Mouse (Mus musculus) layer of hippocampus, postnatal 14 days (tissue): ENCODE data around the gene Rdh16f1. TPM values are rescaled to one million over a fixed set of nuclear protein-coding genes. Genes with fewer than 3 reads are reported as not detected.
"Not testable (repeated sequence)": the region's sequence is repeated elsewhere in the genome, so short reads cannot be mapped to it uniquely, and the experiment has no call there.

Experiments used
- DNase-seq, 2 experiments: peaks; one replicate each; pipeline ENCODE4 v3.0.0; 2021 to 2022; ENCODE audit warnings: low spot score in 2 of 2, mixed read lengths in 1 of 2
- total RNA-seq, 2 experiments: library from RNA; stranded (reverse); gene quantifications; 2 replicates each; pipeline ENCODE4 v1.2.3; 2021

Gene Rdh16f1
- total RNA-seq, 2 experiments from 2014 or later: 0.25 to 0.76 TPM

GRCm38 (mm10) chr10:127748847-127749612 is 10.6 kb upstream of the Rdh16f1 start:
- DNase-seq: no peak

- DNase-seq: no peak
Observed at GRCm38 (mm10) chr10:127750136-127750777, 9.3 kb upstream of the Rdh16f1 start.

GRCm38 (mm10) chr10:127751548-127751947 is 8.0 kb upstream of the Rdh16f1 start, which contains the start of gene Gpr182:
Gene Gpr182 (minus strand): TSS chr10:127751732.
- no peak for DNase-seq

- DNase-seq: no peak
Observed at GRCm38 (mm10) chr10:127754566-127755166, 4.9 kb upstream of the Rdh16f1 start.

GRCm38 (mm10) chr10:127755246-127755645 is 4.3 kb upstream of the Rdh16f1 start:
- DNase-seq: no peak

- DNase-seq: no peak
Observed at GRCm38 (mm10) chr10:127755770-127756468, 3.7 kb upstream of the Rdh16f1 start.

GRCm38 (mm10) chr10:127762926-127763325 is 3.3 kb downstream of the Rdh16f1 start:
- DNase-seq: not testable (repeated sequence)

GRCm38 (mm10) chr10:127763914-127764680 is 4.5 kb downstream of the Rdh16f1 start:
- no peak for DNase-seq

GRCm38 (mm10) chr10:127766564-127766963 is 7.0 kb downstream of the Rdh16f1 start:
- no peak for DNase-seq

GRCm38 (mm10) chr10:127776011-127776410 is 16.4 kb downstream of the Rdh16f1 start, which contains the start of gene Rdh9:
Gene Rdh9 (plus strand): TSS chr10:127776386.
- no peak for DNase-seq

- not testable (repeated sequence) for DNase-seq
Observed at GRCm38 (mm10) chr10:127782321-127782720, 22.7 kb downstream of the Rdh16f1 start.

GRCm38 (mm10) chr10:127785411-127785810 is 25.8 kb downstream of the Rdh16f1 start:
- DNase-seq: not testable (repeated sequence)

GRCm38 (mm10) chr10:127799295-127799694 is 39.7 kb downstream of the Rdh16f1 start:
- no peak for DNase-seq

GRCm38 (mm10) chr10:127800891-127801290 is 41.3 kb downstream of the Rdh16f1 start, which contains the start of gene Rdh16:
Gene Rdh16 (plus strand): TSS chr10:127801152.
- DNase-seq: no peak

- no peak for DNase-seq
Observed at GRCm38 (mm10) chr10:127801612-127802011, 42.0 kb downstream of the Rdh16f1 start.

GRCm38 (mm10) chr10:127802236-127802635 is 42.6 kb downstream of the Rdh16f1 start:
- no peak for DNase-seq

- no peak for DNase-seq
Observed at GRCm38 (mm10) chr10:127804416-127804815, 44.8 kb downstream of the Rdh16f1 start.

- no peak for DNase-seq
Observed at GRCm38 (mm10) chr10:127815888-127816287, 56.3 kb downstream of the Rdh16f1 start.

- DNase-seq: not testable (repeated sequence)
Observed at GRCm38 (mm10) chr10:127817268-127817910, 57.8 kb downstream of the Rdh16f1 start.

GRCm38 (mm10) chr10:127821806-127822205 is 62.2 kb downstream of the Rdh16f1 start:
- not testable (repeated sequence) for DNase-seq
